Mouse (Mus musculus): Measurements from ENCODE around the gene Akr7a5. TPM values are rescaled to one million over a fixed set of nuclear protein-coding genes. Genes with fewer than 3 reads are reported as not detected.

Akr7a5 gene
- polyA plus RNA-seq, 1 experiment: 209 TPM

- TF ChIP-seq POLR2A (IDR thresholded peaks at IDR 0.05; ENCODE audit: low read depth, low read length) (peak; percentile 45; the same call in 1 of the 2 replicates), CTCF (IDR thresholded peaks at IDR 0.05; ENCODE audit: extremely low read depth, insufficient read length, insufficient replicate concordance, low read depth, low read length) (no peak)
- WGBS: under 1% methylated on average over 64 of the region's 64 CpGs
Measured at GRCm38 (mm10) chr4:139351931-139352711, 41.6 kb downstream of the Akr7a5 start, which contains the start of the genes Mrto4, Emc1 and Ubr4. Gene Mrto4 (minus strand): TSS chr4:139352576. Gene Emc1 (plus strand): TSS chr4:139352587. Gene Ubr4 (plus strand): TSS chr4:139352609.

GRCm38 (mm10) chr4:139352832-139353231, 42.3 kb downstream of the Akr7a5 start:
- 0% methylated on average over 7 of the region's 7 CpGs for WGBS

More at GRCm38 (mm10) chr4:139351931-139352711, 41.6 kb downstream of the Akr7a5 start, which contains the start of the genes Mrto4, Emc1 and Ubr4:
- Histone ChIP-seq H3K4me3 (ENCODE audit: low read depth, low read length) (peak within 1 kb of the TSS; percentile 88), H3K4me1 (ENCODE audit: control insufficient read depth, insufficient read depth, insufficient read length, low read length) (peaks cover 7% of the 10 kb centered on the region; the same call in 1 of the 2 replicates), H3K36me3 (ENCODE audit: control insufficient read depth, insufficient read depth, low read length) (peaks cover 19% of the 10 kb centered on the region; the same call in 1 of the 2 replicates), H3K27me3 (ENCODE audit: control insufficient read depth, insufficient read depth, low read length) (no peaks in the 10 kb centered on the region), H3K27ac (ENCODE audit: insufficient read depth, low read depth, low read length) (peak within 1 kb of the TSS; percentile 98)

GRCm38 (mm10) chr4:139357211-139357610, 46.7 kb downstream of the Akr7a5 start:
- no peak overlapping the region for H3K4me3 ChIP-seq (ENCODE audit: low read depth, low read length)
- 85% methylated on average over 3 of the region's 3 CpGs for WGBS
- H3K36me3 ChIP-seq (ENCODE audit: control insufficient read depth, insufficient read depth, low read length): peaks cover 51% of the 10 kb centered on the region
- H3K27ac ChIP-seq (ENCODE audit: insufficient read depth, low read depth, low read length): no peak overlapping the region
- peaks cover 3% of the 10 kb centered on the region; the same call in 1 of the 2 replicates for H3K4me1 ChIP-seq (ENCODE audit: control insufficient read depth, insufficient read depth, insufficient read length, low read length)
- TF ChIP-seq POLR2A (IDR thresholded peaks at IDR 0.05; ENCODE audit: low read depth, low read length) (no peak), CTCF (IDR thresholded peaks at IDR 0.05; ENCODE audit: extremely low read depth, insufficient read length, insufficient replicate concordance, low read depth, low read length) (no peak)
- H3K27me3 ChIP-seq (ENCODE audit: control insufficient read depth, insufficient read depth, low read length): no peaks in the 10 kb centered on the region

More at GRCm38 (mm10) chr4:139352832-139353231, 42.3 kb downstream of the Akr7a5 start:
- peaks cover 7% of the 10 kb centered on the region; the same call in 1 of the 2 replicates for H3K4me1 ChIP-seq (ENCODE audit: control insufficient read depth, insufficient read depth, insufficient read length, low read length)
- peak overlapping the region; percentile 88 for H3K4me3 ChIP-seq (ENCODE audit: low read depth, low read length)
- peak overlapping the region; percentile 98 for H3K27ac ChIP-seq (ENCODE audit: insufficient read depth, low read depth, low read length)
- TF ChIP-seq POLR2A (IDR thresholded peaks at IDR 0.05; ENCODE audit: low read depth, low read length) (no peak), CTCF (IDR thresholded peaks at IDR 0.05; ENCODE audit: extremely low read depth, insufficient read length, insufficient replicate concordance, low read depth, low read length) (no peak)
- peaks cover 22% of the 10 kb centered on the region for H3K36me3 ChIP-seq (ENCODE audit: control insufficient read depth, insufficient read depth, low read length)
- no peaks in the 10 kb centered on the region for H3K27me3 ChIP-seq (ENCODE audit: control insufficient read depth, insufficient read depth, low read length)

GRCm38 (mm10) chr4:139360761-139361548, 50.4 kb downstream of the Akr7a5 start:
- Histone ChIP-seq H3K27ac (ENCODE audit: insufficient read depth, low read depth, low read length) (no peak overlapping the region), H3K36me3 (ENCODE audit: control insufficient read depth, insufficient read depth, low read length) (peaks cover 79% of the 10 kb centered on the region), H3K4me3 (ENCODE audit: low read depth, low read length) (no peak overlapping the region), H3K4me1 (ENCODE audit: control insufficient read depth, insufficient read depth, insufficient read length, low read length) (no peaks in the 10 kb centered on the region), H3K27me3 (ENCODE audit: control insufficient read depth, insufficient read depth, low read length) (no peaks in the 10 kb centered on the region)
- WGBS: 88% methylated on average over 11 of the region's 11 CpGs
- TF ChIP-seq CTCF (IDR thresholded peaks at IDR 0.05; ENCODE audit: extremely low read depth, insufficient read length, insufficient replicate concordance, low read depth, low read length): no peak
- TF ChIP-seq POLR2A (IDR thresholded peaks at IDR 0.05; ENCODE audit: low read depth, low read length): no peak

GRCm38 (mm10) chr4:139367336-139367735, 56.8 kb downstream of the Akr7a5 start:
- no peak overlapping the region for H3K4me3 ChIP-seq (ENCODE audit: low read depth, low read length)
- TF ChIP-seq CTCF (IDR thresholded peaks at IDR 0.05; ENCODE audit: extremely low read depth, insufficient read length, insufficient replicate concordance, low read depth, low read length): no peak
- TF ChIP-seq POLR2A (IDR thresholded peaks at IDR 0.05; ENCODE audit: low read depth, low read length): no peak
- peaks cover 76% of the 10 kb centered on the region for H3K36me3 ChIP-seq (ENCODE audit: control insufficient read depth, insufficient read depth, low read length)
- no peak overlapping the region for H3K27ac ChIP-seq (ENCODE audit: insufficient read depth, low read depth, low read length)
- H3K4me1 ChIP-seq (ENCODE audit: control insufficient read depth, insufficient read depth, insufficient read length, low read length): no peaks in the 10 kb centered on the region
- 94% methylated on average over 3 of the region's 3 CpGs for WGBS
- no peaks in the 10 kb centered on the region for H3K27me3 ChIP-seq (ENCODE audit: control insufficient read depth, insufficient read depth, low read length)

Other genes starting within 250 kb of the Akr7a5 start
- gene Htr6, start 235.2 kb upstream of the Akr7a5 start, polyA plus RNA-seq (2012; rRNA removed): 0.76 and 1.8 TPM in 2 replicates
- 72.9 and 160 TPM in 2 replicates for gene Nbl1, start 217.8 kb upstream of the Akr7a5 start, polyA plus RNA-seq (2012; rRNA removed)
- 15.4 and 29.4 TPM in 2 replicates for gene Minos1, start 179.6 kb upstream of the Akr7a5 start, polyA plus RNA-seq (2012; rRNA removed)
- gene Capzb, start 117.8 kb upstream of the Akr7a5 start, polyA plus RNA-seq (2012; rRNA removed): 159 and 390 TPM in 2 replicates
- gene Pqlc2, start within 50 bp of the Akr7a5 start, polyA plus RNA-seq (2012; rRNA removed): 26.4 and 49.8 TPM in 2 replicates
- gene Mrto4, start 41.8 kb downstream of the Akr7a5 start, polyA plus RNA-seq (2012; rRNA removed): 8.0 and 8.4 TPM in 2 replicates
- gene Emc1, start 41.8 kb downstream of the Akr7a5 start, polyA plus RNA-seq (2012; rRNA removed): 9.0 and 13.6 TPM in 2 replicates
- 96.1 and 199 TPM in 2 replicates for gene Ubr4, start 41.9 kb downstream of the Akr7a5 start, polyA plus RNA-seq (2012; rRNA removed)
- 2.6 and 3.3 TPM in 2 replicates for gene Iffo2, start 219.8 kb downstream of the Akr7a5 start, polyA plus RNA-seq (2012; rRNA removed)